Mouse (Mus musculus) kidney, adult 2 months (tissue): Measurements from ENCODE around the gene H2al1k. TPM values are rescaled to one million over a fixed set of nuclear protein-coding genes. Genes with fewer than 3 reads are reported as not detected.
"Not testable (repeated sequence)": the region's sequence is repeated elsewhere in the genome, so short reads cannot be mapped to it uniquely, and the experiment has no call there.

Experiments used
- DNase-seq: peaks from one replicate; pipeline ENCODE4 v3.0.0; 2021
- H3K27ac ChIP-seq: fragments of 200-500 bp; 2 replicates; pipeline ENCODE4 v1.5.1; 2012; ENCODE audit warnings: low read depth, low read length, control low read depth, inconsistent platforms; ENCODE audit not compliant: insufficient read depth
- H3K27me3 ChIP-seq: fragments of 200-500 bp; replicated peaks from 2 replicates; pipeline ENCODE4 v1.6.1; 2012; ENCODE audit warnings: mild to moderate bottlenecking, moderate library complexity, low read length, inconsistent platforms; ENCODE audit not compliant: control insufficient read depth, insufficient read depth
- H3K36me3 ChIP-seq: fragments of 200-500 bp; 2 replicates; pipeline ENCODE4 v1.6.1; 2012; ENCODE audit warnings: mild to moderate bottlenecking, moderate library complexity, low read length, inconsistent platforms; ENCODE audit not compliant: control insufficient read depth, insufficient read depth
- H3K4me1 ChIP-seq: fragments of 200-500 bp; 2 replicates; pipeline ENCODE4 v1.6.1; 2011; ENCODE audit warnings: low read length; ENCODE audit not compliant: control insufficient read depth, insufficient read depth
- H3K4me3 ChIP-seq: fragments of 200-500 bp; 2 replicates; pipeline ENCODE4 v1.5.1; 2011; ENCODE audit warnings: mild to moderate bottlenecking, low read depth, low read length, control low read depth; ENCODE audit not compliant: insufficient read depth
- CTCF ChIP-seq: fragments of 200-500 bp; conservative IDR thresholded peaks from 2 replicates; pipeline ENCODE4 v1.5.1; 2011; ENCODE audit warnings: low read depth, mild to moderate bottlenecking, control low read depth, low read length, moderate library complexity, mixed read lengths; ENCODE audit not compliant: insufficient read depth, insufficient read length
- POLR2A ChIP-seq: fragments of 200-500 bp; IDR thresholded peaks from one replicate; pipeline ENCODE4 v1.6.1; 2011; ENCODE audit warnings: low read depth, low read length, control low read depth
- WGBS: fragments of 180-500 bp; shearing (Covaris S2); methylation state at CpG from one replicate; pipeline ENCODE4 v1.1.7; 2018; 5-methylcytosine and 5-hydroxymethylcytosine counted together
- polyA plus RNA-seq: library from polyadenylated mRNA; depleted of rRNA; stranded (reverse); fragments of >200 nt; gene quantifications from 2 replicates; pipeline ENCODE4 v1.2.3, GENCODE M21; 2012; rRNA removed

H2al1k gene
- polyA plus RNA-seq, result not detected in 2 replicates

DNA sequence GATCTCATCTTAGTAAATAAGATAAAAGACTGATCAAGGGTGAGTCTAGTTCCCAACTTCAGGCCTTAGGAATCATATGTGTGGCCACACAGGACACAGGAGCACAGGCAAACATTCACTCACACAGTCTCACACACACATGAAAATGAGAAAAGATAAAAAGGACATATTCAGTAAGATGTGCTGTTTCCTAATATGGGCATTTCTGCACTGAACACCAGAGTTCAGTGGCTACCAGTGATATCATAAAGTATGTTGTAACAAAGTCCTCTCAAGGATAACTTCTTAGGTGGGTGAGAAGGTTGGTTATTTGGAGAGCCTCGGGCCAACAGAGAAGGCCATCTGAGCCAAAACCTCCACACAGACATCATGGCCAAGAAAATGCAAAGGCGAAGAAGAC lies at the start of gene H2al1k:
Gene H2al1k, plus strand, starts transcription at position 301 of the 400 bp plus-strand sequence.
- not testable (repeated sequence) for H3K36me3 ChIP-seq, DNase-seq, H3K4me1 ChIP-seq, H3K27me3 ChIP-seq, H3K27ac ChIP-seq, H3K4me3 ChIP-seq
- WGBS, result no CpG with 5 or more reads among the region's 2 CpGs

DNA sequence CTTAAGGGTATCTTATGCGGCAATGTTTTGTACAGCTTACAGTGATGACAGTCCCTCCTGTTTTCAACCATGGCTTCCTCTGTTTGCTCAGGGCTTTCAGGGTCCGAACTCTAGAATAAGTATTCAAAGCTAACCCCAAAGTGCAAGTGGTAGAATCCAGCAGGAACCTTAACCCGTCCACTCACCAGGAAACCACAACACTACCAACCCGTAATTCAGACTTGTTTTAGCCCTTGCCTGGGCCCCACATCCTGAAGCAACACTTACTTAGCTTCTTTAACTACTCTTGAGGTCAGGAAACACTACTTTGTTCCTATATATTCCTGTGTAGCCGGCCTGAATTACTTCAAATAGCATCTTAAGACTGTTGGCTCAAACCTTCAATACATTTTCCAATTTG lies 47.6 kb upstream of the H2al1k start:
- Histone ChIP-seq H3K36me3 (no peaks in the 10 kb centered on the region), H3K4me1 (no peaks in the 10 kb centered on the region), H3K4me3 (no peak overlapping the region), H3K27me3 (no peaks in the 10 kb centered on the region), H3K27ac (no peak overlapping the region)
- WGBS, result 84% methylated on average over 5 of the region's 5 CpGs
- DNase-seq, result no peak
- TF ChIP-seq POLR2A (no peak), CTCF (no peak)

DNA sequence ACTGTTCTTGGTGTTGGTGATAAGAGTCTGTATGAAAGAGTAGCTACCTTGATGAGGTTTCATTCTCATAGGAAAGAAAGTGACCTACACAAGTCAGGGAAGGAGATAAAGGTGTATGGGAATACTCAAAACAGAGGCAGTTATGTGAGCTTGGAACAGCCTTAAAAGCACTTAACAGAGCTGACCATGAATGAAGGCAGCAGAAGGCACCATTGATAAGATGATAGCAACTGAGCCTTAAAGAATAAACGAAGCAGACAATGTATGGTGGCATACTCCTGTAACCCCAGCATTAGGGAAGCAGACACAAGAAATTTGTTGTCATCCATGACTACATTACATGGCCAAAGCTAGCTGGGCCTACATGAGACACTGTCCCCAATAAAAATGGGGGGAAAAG lies 47.0 kb upstream of the H2al1k start:
- Histone ChIP-seq H3K4me3 (no peak overlapping the region), H3K27ac (no peak overlapping the region), H3K4me1 (no peaks in the 10 kb centered on the region), H3K36me3 (no peaks in the 10 kb centered on the region), H3K27me3 (no peaks in the 10 kb centered on the region)
- 71% methylated on average over 1 of the region's 1 CpGs for WGBS
- TF ChIP-seq POLR2A (no peak), CTCF (no peak)
- DNase-seq, result no peak

- H3K4me1 ChIP-seq, H3K4me3 ChIP-seq, H3K27ac ChIP-seq, H3K27me3 ChIP-seq, DNase-seq, H3K36me3 ChIP-seq: not testable (repeated sequence)
Measured at GRCm38 (mm10) chrX:9316457-9316856, 34.0 kb upstream of the H2al1k start.

DNA sequence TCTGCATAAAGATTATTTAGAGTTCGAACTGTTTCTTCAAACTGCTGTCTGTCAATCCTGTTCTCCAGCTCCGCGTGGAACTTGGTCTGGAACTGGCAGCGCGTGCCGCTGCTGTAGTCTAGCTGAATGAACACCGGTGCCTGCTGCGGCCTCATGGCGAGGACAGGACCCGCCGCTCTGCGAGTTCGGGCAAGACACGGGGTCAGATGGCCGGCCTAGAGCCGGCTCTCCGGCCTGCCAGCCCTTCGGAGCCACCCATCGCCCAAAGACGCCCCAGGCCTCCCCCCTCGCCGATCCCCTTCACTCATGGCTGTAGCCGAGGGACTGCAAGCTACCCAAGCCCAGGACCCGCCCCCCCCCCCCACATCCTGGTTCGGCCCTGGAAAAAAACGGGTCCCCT lies 22.5 kb upstream of the H2al1k start:
- not testable (repeated sequence) for H3K4me3 ChIP-seq, H3K27me3 ChIP-seq, H3K36me3 ChIP-seq, H3K27ac ChIP-seq, H3K4me1 ChIP-seq, DNase-seq
- 93% methylated on average over 25 of the region's 26 CpGs for WGBS

GRCm38 (mm10) chrX:9332366-9332962 lies 18.0 kb upstream of the H2al1k start:
- WGBS, result 81% methylated on average over 12 of the region's 12 CpGs
- H3K27me3 ChIP-seq, DNase-seq, H3K4me1 ChIP-seq, H3K4me3 ChIP-seq, H3K36me3 ChIP-seq, H3K27ac ChIP-seq: not testable (repeated sequence)

- not testable (repeated sequence) for H3K27ac ChIP-seq, H3K27me3 ChIP-seq, H3K36me3 ChIP-seq, H3K4me1 ChIP-seq, H3K4me3 ChIP-seq
- DNase-seq, result peak; percentile 8
- WGBS, result 30% methylated on average over 2 of the region's 2 CpGs
Measured at GRCm38 (mm10) chrX:9333035-9333434, 17.4 kb upstream of the H2al1k start.

DNA sequence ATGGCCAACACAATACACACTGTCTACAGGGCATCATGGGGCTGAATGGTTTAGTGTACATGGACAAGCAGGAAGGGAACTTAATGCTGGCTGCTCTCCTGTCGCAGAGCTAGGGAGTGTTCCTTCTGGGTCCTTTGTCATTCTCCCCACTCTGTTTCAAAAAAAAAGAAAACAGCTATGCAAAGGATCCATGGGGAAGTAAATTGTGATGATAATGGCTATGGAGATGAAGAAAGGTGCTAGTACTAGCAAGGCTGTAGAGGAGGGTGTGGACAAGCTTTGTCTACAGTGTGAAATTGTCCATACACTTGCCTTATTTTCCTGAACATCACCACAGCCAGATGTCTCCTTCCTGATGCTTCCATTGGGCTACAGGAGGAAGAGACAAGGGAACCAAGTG lies 15.4 kb upstream of the H2al1k start:
- H3K4me3 ChIP-seq, DNase-seq, H3K27me3 ChIP-seq, H3K4me1 ChIP-seq, H3K27ac ChIP-seq, H3K36me3 ChIP-seq: not testable (repeated sequence)
- WGBS, result 64% methylated on average over 1 of the region's 1 CpGs

GRCm38 (mm10) chrX:9374012-9374411 lies 23.6 kb downstream of the H2al1k start:
- not testable (repeated sequence) for H3K36me3 ChIP-seq, H3K4me1 ChIP-seq, H3K27me3 ChIP-seq, H3K4me3 ChIP-seq, H3K27ac ChIP-seq
- peak; percentile 19 for DNase-seq
- WGBS, result 16% methylated on average over 2 of the region's 2 CpGs

DNA sequence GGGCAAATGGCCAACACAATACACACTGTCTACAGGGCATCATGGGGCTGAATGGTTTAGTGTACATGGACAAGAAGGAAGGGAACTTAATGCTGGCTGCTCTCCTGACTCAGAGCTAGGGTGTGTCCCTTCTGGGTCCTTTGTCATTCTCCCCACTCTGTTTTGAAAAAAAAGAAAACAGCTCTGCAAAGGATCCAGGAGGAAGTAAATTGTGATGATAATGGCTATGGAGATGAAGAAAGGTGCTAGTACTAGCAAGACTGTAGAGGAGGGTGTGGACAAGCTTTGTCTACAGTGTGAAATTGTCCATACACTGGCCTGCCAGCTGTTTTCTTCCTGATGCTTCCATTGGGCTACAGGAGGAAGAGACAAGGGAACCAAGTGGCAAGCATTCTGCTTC lies 25.5 kb downstream of the H2al1k start:
- DNase-seq, H3K36me3 ChIP-seq, H3K4me3 ChIP-seq, H3K27me3 ChIP-seq, H3K27ac ChIP-seq, H3K4me1 ChIP-seq: not testable (repeated sequence)
